Mouse (Mus musculus) midbrain, embryonic 13.5 days (tissue): Measurements from ENCODE around the gene Gimap3. TPM values are rescaled to one million over a fixed set of nuclear protein-coding genes. Genes with fewer than 3 reads are reported as not detected.

Experiments
- ATAC-seq: fragments of 200-750 bp; cut with Nextera tagmentation; 2 replicates; pipeline ENCODE4 v1.8.0; 2017; ENCODE audit warnings: mild to moderate bottlenecking, moderate TSS enrichment, moderate library complexity
- H3K27ac ChIP-seq: fragments of 300-500 bp; sonication (generic); 2 replicates; pipeline ENCODE4 v1.5.1; 2015; ENCODE audit warnings: inconsistent platforms, mild to moderate bottlenecking, moderate library complexity
- H3K27me3 ChIP-seq: fragments of 300-500 bp; sonication (generic); 2 replicates; pipeline ENCODE4 v1.6.1; 2015; ENCODE audit warnings: mild to moderate bottlenecking, inconsistent platforms
- H3K36me3 ChIP-seq: fragments of 300-500 bp; sonication (generic); 2 replicates; pipeline ENCODE4 v1.6.1; 2015; ENCODE audit warnings: mild to moderate bottlenecking, inconsistent platforms
- H3K4me1 ChIP-seq: fragments of 300-500 bp; sonication (generic); replicated peaks from 2 replicates; pipeline ENCODE4 v1.6.1; 2015; ENCODE audit warnings: inconsistent platforms
- H3K4me2 ChIP-seq: fragments of 300-500 bp; sonication (generic); replicated peaks from 2 replicates; pipeline ENCODE4 v1.6.1; 2015; ENCODE audit warnings: moderate library complexity, mild to moderate bottlenecking, inconsistent platforms
- H3K4me3 ChIP-seq: fragments of 300-500 bp; sonication (generic); replicated peaks from 2 replicates; pipeline ENCODE4 v1.5.1; 2015; ENCODE audit warnings: mild to moderate bottlenecking, inconsistent platforms
- H3K9ac ChIP-seq: fragments of 300-500 bp; sonication (generic); replicated peaks from 2 replicates; pipeline ENCODE4 v1.6.1; 2015; ENCODE audit warnings: mild to moderate bottlenecking, inconsistent platforms
- H3K9me3 ChIP-seq: fragments of 300-500 bp; sonication (generic); 2 replicates; pipeline ENCODE4 v1.6.1; 2016; ENCODE audit warnings: mild to moderate bottlenecking, inconsistent platforms
- WGBS: fragments of 180-500 bp; shearing (Covaris S2); methylation state at CpG from one replicate; pipeline ENCODE4 v1.1.7; 2015; 5-methylcytosine and 5-hydroxymethylcytosine counted together
- polyA plus RNA-seq: library from polyadenylated mRNA; unstranded; fragments of >200 nt; fragmentation: Nextera tagmentation; extraction: Ambion mirVana; gene quantifications from 2 replicates; pipeline ENCODE4 v1.2.1, GENCODE M21; 2015

Gimap3 gene
- polyA plus RNA-seq: not detected in 2 replicates

GRCm38 (mm10) chr6:48770696-48771095, at the start of gene Gimap3:
TSS of gene Gimap3 (minus strand) at chr6:48770851.
- 96% methylated on average over 3 of the region's 3 CpGs for WGBS
- Histone ChIP-seq H3K36me3 (no peaks in the 10 kb centered on the region), H3K9me3 (no peaks in the 10 kb centered on the region), H3K27ac (no peak within 1 kb of the TSS), H3K4me2 (no peak within 1 kb of the TSS), H3K27me3 (no peaks in the 10 kb centered on the region), H3K4me3 (no peak within 1 kb of the TSS), H3K4me1 (no peaks in the 10 kb centered on the region), H3K9ac (no peak within 1 kb of the TSS)
- no peak for ATAC-seq

GRCm38 (mm10) chr6:48817815-48818214, 47.2 kb upstream of the Gimap3 start:
- ATAC-seq: no peak
- Histone ChIP-seq H3K4me1 (no peaks in the 10 kb centered on the region), H3K4me3 (no peak overlapping the region), H3K9me3 (no peaks in the 10 kb centered on the region), H3K9ac (no peak overlapping the region), H3K27ac (no peak overlapping the region), H3K36me3 (no peaks in the 10 kb centered on the region), H3K27me3 (no peaks in the 10 kb centered on the region), H3K4me2 (no peak overlapping the region)
- WGBS: 9% methylated on average over 6 of the region's 6 CpGs

- no peak for ATAC-seq
- Histone ChIP-seq H3K4me3 (no peak overlapping the region), H3K27me3 (no peaks in the 10 kb centered on the region), H3K4me1 (no peaks in the 10 kb centered on the region), H3K9me3 (no peaks in the 10 kb centered on the region), H3K9ac (no peak overlapping the region), H3K36me3 (no peaks in the 10 kb centered on the region), H3K4me2 (no peak overlapping the region), H3K27ac (no peak overlapping the region)
Measured at GRCm38 (mm10) chr6:48815013-48815412, 44.4 kb upstream of the Gimap3 start.

- Histone ChIP-seq H3K4me1 (no peaks in the 10 kb centered on the region), H3K4me3 (no peak overlapping the region), H3K9me3 (no peaks in the 10 kb centered on the region), H3K9ac (no peak overlapping the region), H3K27me3 (no peaks in the 10 kb centered on the region), H3K36me3 (no peaks in the 10 kb centered on the region), H3K4me2 (no peak overlapping the region), H3K27ac (no peak overlapping the region)
- WGBS: 80% methylated on average over 3 of the region's 3 CpGs
- ATAC-seq: no peak
Measured at GRCm38 (mm10) chr6:48809494-48810219, 39.0 kb upstream of the Gimap3 start.

- 87% methylated on average over 3 of the region's 3 CpGs for WGBS
- H3K4me1 ChIP-seq: no peaks in the 10 kb centered on the region
- H3K9me3 ChIP-seq: no peaks in the 10 kb centered on the region
- no peak overlapping the region for H3K27ac ChIP-seq
- no peak overlapping the region for H3K4me2 ChIP-seq
- no peaks in the 10 kb centered on the region for H3K27me3 ChIP-seq
- H3K4me3 ChIP-seq: no peak overlapping the region
- no peak for ATAC-seq
- H3K36me3 ChIP-seq: no peaks in the 10 kb centered on the region
- H3K9ac ChIP-seq: no peak overlapping the region
Measured at GRCm38 (mm10) chr6:48806746-48807145, 36.1 kb upstream of the Gimap3 start.

GRCm38 (mm10) chr6:48804346-48804745, 33.7 kb upstream of the Gimap3 start:
- H3K4me1 ChIP-seq: no peaks in the 10 kb centered on the region
- H3K4me3 ChIP-seq: no peak overlapping the region
- H3K4me2 ChIP-seq: no peak overlapping the region
- no peak for ATAC-seq
- no peaks in the 10 kb centered on the region; the same call in 1 of the 2 replicates for H3K27me3 ChIP-seq
- H3K9me3 ChIP-seq: no peaks in the 10 kb centered on the region
- H3K36me3 ChIP-seq: no peaks in the 10 kb centered on the region
- H3K27ac ChIP-seq: no peak overlapping the region
- no peak overlapping the region for H3K9ac ChIP-seq
- 88% methylated on average over 5 of the region's 5 CpGs for WGBS

- no peaks in the 10 kb centered on the region for H3K9me3 ChIP-seq
- H3K36me3 ChIP-seq: no peaks in the 10 kb centered on the region
- ATAC-seq: no peak
- no peak overlapping the region for H3K9ac ChIP-seq
- H3K27me3 ChIP-seq: no peaks in the 10 kb centered on the region; the same call in 1 of the 2 replicates
- H3K27ac ChIP-seq: no peak overlapping the region
- H3K4me1 ChIP-seq: no peaks in the 10 kb centered on the region
- H3K4me3 ChIP-seq: no peak overlapping the region
- no peak overlapping the region for H3K4me2 ChIP-seq
Measured at GRCm38 (mm10) chr6:48803406-48804051, 32.9 kb upstream of the Gimap3 start.

- 86% methylated on average over 1 of the region's 1 CpGs for WGBS
Measured at GRCm38 (mm10) chr6:48801897-48802296, 31.2 kb upstream of the Gimap3 start.

GRCm38 (mm10) chr6:48787867-48788266, 17.2 kb upstream of the Gimap3 start:
- Histone ChIP-seq H3K4me3 (no peak overlapping the region), H3K36me3 (no peaks in the 10 kb centered on the region), H3K27me3 (no peaks in the 10 kb centered on the region), H3K9ac (no peak overlapping the region), H3K4me1 (no peaks in the 10 kb centered on the region), H3K27ac (no peak overlapping the region), H3K9me3 (no peaks in the 10 kb centered on the region), H3K4me2 (no peak overlapping the region)
- WGBS: 85% methylated on average over 2 of the region's 2 CpGs
- no peak for ATAC-seq

More at GRCm38 (mm10) chr6:48801897-48802296, 31.2 kb upstream of the Gimap3 start:
- Histone ChIP-seq H3K36me3 (no peaks in the 10 kb centered on the region), H3K4me3 (no peak overlapping the region), H3K9ac (no peak overlapping the region), H3K4me1 (no peaks in the 10 kb centered on the region), H3K27me3 (no peaks in the 10 kb centered on the region; the same call in 1 of the 2 replicates), H3K9me3 (no peaks in the 10 kb centered on the region), H3K27ac (no peak overlapping the region), H3K4me2 (no peak overlapping the region)
- ATAC-seq: no peak

- no peaks in the 10 kb centered on the region for H3K27me3 ChIP-seq
- no peak for ATAC-seq
- H3K4me2 ChIP-seq: no peak overlapping the region
- no peaks in the 10 kb centered on the region for H3K9me3 ChIP-seq
- no peaks in the 10 kb centered on the region for H3K4me1 ChIP-seq
- no peak overlapping the region for H3K4me3 ChIP-seq
- H3K9ac ChIP-seq: no peak overlapping the region
- 86% methylated on average over 2 of the region's 2 CpGs for WGBS
- H3K36me3 ChIP-seq: no peaks in the 10 kb centered on the region
- no peak overlapping the region for H3K27ac ChIP-seq
Measured at GRCm38 (mm10) chr6:48785601-48786000, 14.9 kb upstream of the Gimap3 start.

GRCm38 (mm10) chr6:48785189-48785588, 14.5 kb upstream of the Gimap3 start:
- Histone ChIP-seq H3K4me3 (no peak overlapping the region), H3K27me3 (no peaks in the 10 kb centered on the region), H3K4me2 (no peak overlapping the region), H3K27ac (no peak overlapping the region), H3K4me1 (no peaks in the 10 kb centered on the region), H3K9me3 (no peaks in the 10 kb centered on the region), H3K36me3 (no peaks in the 10 kb centered on the region), H3K9ac (no peak overlapping the region)
- WGBS: 77% methylated on average over 1 of the region's 1 CpGs
- ATAC-seq: no peak

GRCm38 (mm10) chr6:48784406-48784805, 13.8 kb upstream of the Gimap3 start:
- H3K9me3 ChIP-seq: no peaks in the 10 kb centered on the region
- H3K4me3 ChIP-seq: no peak overlapping the region
- H3K4me2 ChIP-seq: no peak overlapping the region
- 88% methylated on average over 1 of the region's 1 CpGs for WGBS
- H3K9ac ChIP-seq: no peak overlapping the region
- no peak for ATAC-seq
- H3K4me1 ChIP-seq: no peaks in the 10 kb centered on the region
- no peaks in the 10 kb centered on the region for H3K27me3 ChIP-seq
- no peaks in the 10 kb centered on the region for H3K36me3 ChIP-seq
- H3K27ac ChIP-seq: no peak overlapping the region
